Mouse (Mus musculus): ENCODE data around the gene Ino80d. TPM values are rescaled to one million over a fixed set of nuclear protein-coding genes. Genes with fewer than 3 reads are reported as not detected.

Ino80d gene
- total RNA-seq, 2 experiments from 2014 or later, result 37.4 to 40.0 TPM

DNA sequence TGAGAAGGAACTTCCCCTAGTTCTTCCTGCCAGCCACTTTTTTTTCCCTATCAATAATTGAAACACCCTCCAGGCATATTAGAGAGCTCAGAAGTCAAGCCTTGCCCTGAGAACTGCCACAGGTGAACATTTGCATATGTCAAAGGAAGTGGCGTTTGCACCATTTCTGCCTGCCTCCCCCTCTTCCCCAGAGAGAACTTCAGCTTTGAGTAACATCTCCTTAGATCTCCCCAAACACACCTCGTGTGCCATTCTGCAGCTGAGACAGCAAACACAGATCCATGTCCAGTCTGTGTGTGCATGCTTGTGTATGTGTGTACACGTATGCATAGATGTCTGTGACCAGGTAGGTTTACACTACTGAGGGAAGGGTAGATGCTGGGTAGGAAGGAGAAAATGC is 112.6 kb downstream of the Ino80d start:
- no peak for DNase-seq (ENCODE audit: low spot score in 2 of 2)

DNA sequence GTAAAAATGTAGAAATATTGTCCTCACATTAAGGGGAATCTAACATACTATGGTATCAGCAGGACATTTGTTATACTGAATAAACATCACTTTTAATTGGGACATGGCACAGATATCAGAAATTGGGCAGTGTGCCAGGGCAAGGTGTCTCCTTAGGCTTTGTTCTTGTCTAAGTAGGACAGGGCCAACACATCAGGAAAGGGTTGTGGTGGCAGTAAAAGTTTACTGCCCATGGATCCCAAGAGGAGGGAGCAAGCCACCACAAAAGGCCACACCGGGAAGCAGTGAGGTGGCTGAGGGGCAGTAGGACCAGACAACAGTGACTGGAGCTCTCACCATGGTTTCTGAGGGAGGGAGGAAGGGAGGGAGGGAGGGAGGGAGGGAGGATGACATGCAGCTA is 121.1 kb downstream of the Ino80d start:
- DNase-seq (ENCODE audit: low spot score in 2 of 2), result no peak

DNA sequence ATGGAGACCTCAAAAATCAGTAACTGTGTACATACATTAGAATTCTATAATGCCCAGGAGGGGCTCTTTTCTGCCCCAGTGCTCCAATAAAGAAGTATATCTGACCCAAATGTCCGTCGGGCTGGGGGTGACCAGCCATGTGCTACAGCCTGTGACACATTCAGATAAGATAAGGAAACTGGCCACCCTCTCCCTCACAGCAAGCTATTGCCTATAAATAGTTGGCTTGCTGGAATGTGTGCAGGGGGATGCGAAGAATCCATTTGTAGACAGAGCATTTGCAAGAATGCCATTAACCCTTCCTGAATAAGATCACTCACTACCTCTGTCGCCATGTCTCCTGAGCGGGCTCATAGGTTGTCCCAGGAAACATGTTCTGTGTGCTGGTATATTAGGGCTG is 121.8 kb downstream of the Ino80d start:
- DNase-seq (ENCODE audit: low spot score in 2 of 2), result no peak

DNA sequence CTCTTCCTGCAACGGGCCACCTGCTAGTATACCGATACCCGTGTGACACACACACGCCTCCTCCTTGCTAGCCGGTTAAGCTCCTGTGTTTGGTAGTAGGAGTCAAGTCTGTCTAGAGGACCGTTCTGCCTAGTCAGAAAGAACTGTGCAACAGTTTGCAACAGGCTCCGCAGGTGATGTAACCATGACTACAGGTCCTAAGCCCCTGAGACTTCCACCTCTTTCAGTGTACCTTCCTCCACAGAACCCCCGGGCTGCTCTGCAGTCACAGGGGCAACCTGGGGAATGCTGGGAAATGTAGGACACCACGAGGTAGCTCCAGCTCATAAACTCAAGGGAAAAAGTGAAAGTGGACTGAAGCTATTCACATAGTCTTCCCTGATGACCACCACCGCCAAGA is 123.4 kb downstream of the Ino80d start:
- no peak for DNase-seq (ENCODE audit: low spot score in 2 of 2)

DNA sequence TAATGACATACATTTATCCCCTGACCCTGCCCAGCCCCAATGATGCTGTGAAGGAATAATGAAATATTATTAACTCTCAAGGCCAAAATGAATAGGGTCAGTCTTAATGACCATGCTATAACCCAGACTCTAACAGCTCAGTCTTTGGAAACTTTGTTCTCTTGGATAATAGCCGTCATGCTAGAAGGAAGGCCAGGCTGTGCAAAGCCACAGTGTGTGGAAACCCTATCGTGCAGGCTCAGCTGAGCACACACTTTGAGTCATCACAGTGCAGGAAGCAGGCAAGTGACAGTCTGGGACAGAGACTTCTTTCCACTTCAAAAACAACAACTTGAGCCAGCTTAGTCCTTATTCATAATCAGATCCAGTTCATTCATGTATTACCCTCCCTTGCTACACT is 126.9 kb downstream of the Ino80d start:
- no peak for DNase-seq (ENCODE audit: low spot score in 2 of 2)

DNA sequence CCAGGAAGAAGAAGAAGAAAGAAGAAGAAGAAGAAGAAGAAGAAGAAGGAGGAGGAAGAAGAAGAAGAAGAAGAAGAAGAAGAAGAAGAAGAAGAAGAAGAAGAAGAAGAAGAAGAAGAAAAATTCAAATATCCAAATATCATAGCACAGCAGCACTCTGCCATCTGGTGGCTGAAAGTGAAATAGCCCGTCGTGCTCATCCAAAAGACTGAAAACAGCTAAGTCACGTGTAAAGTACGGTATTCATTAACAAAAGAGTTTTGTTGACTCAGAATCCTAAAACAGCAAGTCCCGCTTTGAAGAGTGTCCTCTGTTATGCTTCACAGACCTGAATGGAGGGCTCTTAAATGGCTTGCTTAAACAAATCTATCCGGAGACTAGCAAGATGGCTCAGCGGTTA is 128.2 kb downstream of the Ino80d start:
- DNase-seq (ENCODE audit: low spot score in 2 of 2), result no peak

DNA sequence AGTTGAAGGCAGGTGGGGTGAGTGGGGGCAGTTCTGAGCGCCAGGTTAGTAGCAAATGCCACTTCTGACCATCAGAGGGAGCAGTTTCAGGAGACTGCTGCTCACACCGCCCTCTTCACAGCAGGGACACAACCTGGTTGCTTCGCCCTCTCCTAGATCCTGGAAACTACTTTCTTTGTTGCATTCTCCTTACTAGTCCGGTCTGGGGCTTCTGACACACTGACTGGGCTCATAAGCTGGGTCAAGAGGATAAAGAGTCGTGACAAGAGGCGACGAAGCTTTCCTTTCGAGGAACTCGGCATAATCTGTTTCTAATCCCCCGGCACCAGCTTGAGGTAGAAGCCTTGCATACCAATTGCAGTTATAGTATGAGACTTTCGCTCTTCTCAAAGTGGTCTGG is 129.9 kb downstream of the Ino80d start:
- DNase-seq (ENCODE audit: low spot score in 2 of 2), result peak; percentile 14

DNA sequence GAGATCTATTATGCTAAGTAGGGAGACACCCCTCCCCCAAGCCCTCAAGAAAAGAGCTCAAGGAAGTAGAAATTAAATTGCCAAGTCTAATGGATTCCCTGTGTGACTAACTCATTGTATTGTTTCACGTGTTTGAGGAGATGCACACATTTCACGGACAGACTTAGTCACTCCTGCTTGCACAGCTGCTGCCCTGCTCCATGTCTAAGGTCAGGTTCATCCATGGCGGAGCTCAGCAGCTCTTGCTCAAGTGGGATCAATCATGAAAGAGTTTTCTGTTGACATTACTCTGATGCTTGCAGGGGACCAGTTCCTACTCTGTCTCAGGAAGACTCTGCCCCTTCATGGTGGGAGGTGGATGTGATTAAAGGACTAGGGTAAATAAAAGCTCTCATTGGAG is 137.7 kb downstream of the Ino80d start:
- no peak for DNase-seq (ENCODE audit: low spot score in 2 of 2)

DNA sequence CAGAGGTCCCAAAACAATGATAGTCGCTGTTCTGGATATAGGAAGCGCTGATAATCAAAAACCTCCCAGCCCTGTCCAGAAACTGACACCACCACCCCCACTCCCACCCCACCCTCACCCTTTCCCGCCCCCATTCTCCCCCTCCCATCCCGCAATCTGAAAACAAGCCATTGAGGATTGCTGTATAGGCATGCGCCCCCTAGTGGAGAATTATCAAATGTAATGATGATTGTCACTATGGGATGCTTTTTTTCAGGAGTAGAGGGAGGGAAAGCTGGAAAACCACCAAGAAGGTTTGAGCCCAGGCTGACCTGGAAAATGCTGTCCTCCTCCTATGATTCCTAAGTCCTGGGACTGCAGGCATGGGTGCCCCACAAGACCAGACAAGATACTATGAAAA is 147.6 kb downstream of the Ino80d start:
- no peak for DNase-seq (ENCODE audit: low spot score in 2 of 2)

DNA sequence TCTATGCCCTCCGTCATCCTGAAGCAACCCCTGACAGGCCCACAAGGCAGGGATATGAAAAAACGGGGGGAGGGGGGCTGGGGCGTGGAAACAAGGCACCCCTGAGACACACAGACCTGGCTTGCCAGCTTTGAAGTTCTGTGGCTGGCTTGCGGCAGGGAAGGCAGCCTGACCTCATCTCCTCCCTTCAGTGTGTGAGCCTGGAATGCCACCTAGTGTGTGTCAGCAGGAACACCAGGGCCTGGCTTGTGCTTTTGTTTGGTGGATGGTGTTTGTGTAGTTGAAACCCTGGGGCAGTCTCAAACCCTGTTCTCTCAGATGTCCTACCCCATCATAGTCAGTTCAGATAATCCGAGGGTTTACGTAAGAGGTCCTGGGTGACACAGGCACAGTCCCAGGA is 150.2 kb downstream of the Ino80d start:
- peak; percentile 13 to 28 for DNase-seq (ENCODE audit: low spot score in 2 of 2)

DNA sequence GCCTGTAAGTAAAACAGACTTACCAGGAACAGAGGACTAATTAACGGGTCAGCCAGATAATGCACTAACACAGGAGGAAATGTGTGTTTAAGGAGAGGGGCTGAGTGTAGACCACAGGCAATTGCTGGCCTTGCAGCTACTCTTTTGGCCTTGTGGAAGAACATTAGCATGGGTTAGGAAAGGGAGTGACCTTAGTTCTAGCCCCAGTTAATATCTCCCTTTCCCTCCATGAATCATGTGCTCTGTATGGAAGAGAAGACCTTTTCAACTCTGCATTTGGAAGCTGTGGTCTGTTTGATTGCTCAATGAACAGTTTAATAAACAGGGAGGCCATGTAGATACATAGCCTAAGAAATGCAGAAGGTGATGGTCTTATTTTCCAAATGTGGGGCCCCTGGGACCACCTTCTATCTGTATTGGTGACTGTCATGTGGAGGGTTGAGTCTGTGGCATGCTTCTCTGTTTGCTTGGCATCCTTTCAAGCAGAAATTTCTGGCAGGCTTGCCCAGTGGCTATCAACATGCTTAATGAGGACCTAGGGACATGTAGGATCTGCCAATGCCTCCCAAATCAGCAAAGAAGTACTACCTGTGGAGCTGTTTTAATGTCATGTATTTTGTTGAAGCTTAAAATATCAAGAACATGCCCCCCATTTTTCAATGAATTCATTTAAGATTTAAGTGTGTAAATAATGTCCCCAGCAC is 157.4 kb downstream of the Ino80d start:
- DNase-seq (ENCODE audit: low spot score in 2 of 2), result no peak

DNA sequence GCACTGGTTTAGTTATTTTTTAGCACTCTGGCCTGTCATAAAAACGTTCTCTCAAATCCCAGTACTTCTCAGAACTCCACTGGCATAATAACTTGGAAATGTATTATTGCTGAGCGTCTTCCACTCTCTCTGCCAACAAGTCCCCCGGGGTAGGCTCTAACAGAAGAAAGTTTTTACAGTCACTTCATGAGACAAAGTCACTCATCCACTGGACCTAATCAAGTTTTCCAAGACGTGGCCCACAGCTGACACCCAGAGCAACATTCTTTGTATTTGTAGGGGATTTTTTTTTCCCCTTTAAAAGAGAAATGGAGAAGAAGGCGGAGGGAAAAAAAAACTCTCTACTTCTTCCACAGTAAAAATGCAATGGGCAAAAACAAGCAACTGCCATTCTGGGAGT is 157.9 kb downstream of the Ino80d start:
- no peak for DNase-seq (ENCODE audit: low spot score in 2 of 2)

DNA sequence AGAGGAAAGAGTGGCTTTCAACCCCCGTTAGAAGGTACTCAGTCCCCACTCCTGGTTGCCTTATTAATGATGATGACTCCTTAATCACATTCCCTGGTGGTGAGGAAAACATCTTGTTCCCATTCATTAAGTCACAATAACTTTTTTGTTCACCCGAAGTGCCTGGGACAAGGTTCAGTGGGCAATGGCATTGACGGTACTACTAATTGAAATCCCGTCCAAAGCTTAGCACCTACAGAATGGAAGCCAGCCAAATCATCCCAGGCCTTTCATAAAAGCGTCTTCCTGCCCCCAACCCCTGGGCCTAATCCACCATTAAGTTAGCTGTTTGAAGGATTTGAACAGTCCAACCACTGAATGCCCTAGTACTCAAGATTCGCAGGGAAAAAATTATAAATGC is 159.1 kb downstream of the Ino80d start:
- DNase-seq (ENCODE audit: low spot score in 2 of 2), result no peak

DNA sequence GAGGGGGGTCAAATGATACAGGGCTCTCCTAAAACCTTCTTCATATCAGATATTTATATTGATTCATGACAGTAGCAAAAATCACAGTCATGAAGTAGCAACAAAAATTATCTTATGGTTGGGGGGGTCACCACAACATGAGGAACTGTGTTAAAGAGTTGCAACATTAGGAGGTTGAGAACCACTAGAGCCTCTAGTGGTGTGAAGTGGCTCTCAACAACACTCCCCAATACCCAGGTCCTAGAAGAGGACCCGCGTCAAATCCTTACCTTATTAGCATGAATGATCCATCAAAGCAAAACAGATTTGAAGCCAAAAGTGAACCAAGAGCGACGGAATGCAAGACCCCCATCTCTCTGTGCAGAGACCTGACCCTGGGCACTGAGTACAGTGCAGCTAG is 161.4 kb downstream of the Ino80d start:
- no peak for DNase-seq (ENCODE audit: low spot score in 2 of 2)

DNA sequence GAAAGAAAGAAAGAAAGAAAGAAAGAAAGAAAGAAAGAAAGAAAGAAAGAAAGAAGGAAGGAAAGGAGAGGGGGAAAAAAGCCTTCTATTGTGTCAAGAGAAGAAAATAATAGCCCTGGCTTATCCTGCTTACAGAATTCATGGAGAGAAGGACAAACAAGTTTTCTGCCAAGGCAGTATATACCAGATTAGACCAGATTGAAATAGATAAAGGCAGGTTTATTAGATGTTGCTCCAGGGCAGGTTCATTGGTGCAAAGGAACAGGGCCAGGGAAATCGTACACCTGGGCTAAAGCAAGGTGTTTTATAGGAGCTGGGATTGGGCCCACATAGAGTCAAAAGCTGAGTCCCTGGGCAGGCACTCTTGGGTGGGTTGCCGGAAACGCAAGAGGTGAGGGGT is 162.1 kb downstream of the Ino80d start:
- no peak for DNase-seq (ENCODE audit: low spot score in 2 of 2)

DNA sequence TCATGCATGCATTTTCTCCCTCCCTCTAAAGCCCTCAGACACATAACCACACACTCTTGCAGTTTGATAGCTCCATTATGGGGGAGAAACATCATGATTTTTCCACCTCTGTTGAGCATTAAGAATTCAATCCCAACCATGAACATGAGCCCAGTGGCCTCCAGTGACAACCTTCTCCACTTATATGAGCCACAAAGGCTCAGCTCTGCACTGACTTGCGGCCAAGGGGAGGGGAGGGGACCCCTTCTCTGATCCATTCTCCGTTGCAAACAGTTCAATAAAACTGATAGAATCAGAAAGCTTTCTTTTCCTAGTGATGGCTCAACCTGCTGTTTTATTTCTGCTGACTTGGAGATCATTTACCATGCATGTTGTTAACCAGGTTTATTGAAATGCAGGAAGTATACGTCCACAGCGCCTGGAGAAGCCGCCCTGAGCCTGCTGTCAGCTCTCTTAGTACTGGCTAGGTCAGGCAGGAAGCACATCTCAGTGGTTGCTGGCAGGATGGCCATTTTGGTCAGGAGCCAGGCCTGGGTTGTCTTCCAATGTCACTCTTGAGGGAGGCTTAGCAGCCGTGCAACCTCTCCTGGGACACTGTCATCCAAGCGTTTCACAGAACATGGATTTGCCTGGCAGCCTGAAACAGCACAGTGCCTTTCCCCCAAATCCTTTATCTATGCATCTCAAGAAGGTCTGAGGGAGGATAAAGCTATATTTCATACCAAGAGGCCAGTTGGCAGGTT is 163.2 kb downstream of the Ino80d start:
- DNase-seq (ENCODE audit: low spot score in 2 of 2), result no peak

DNA sequence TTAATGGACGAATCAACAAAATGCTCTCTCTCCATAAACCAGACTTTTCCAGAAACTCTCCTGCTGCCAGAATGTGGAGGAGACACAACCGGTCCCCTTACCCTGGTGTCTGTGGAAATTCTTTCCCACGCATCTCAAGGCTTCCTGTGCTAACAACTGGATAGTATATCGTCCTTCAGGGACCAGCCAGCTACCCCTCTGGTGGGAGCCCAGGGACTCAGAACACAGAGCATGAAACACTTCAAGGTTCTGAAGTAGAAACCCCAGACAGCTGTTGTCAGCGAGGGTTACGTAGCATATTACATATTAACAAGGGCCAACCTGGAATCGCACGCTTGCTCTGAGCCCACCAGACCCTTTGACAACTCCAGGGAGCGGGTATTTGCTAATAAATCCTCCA is 163.9 kb downstream of the Ino80d start:
- no peak for DNase-seq (ENCODE audit: low spot score in 2 of 2)

DNA sequence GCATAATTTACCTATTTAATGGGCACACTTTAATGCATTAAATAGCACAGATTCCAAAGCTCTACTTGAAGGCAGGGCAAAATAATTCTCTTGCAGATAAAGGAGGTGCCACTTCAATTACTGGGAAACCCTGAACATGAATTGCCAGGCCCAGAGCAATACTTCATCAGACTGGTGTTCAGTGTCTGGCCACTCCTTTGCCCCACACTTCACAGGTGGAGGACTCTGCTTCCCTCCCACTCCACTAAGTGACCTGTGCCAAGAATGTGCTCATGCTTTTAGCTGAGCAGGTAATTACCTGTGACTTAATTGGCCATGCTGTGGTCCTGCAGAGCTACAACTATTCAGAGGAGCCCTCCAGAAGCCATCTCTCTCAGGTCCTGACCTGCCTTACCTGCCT is 166.7 kb downstream of the Ino80d start:
- DNase-seq (ENCODE audit: low spot score in 2 of 2), result no peak

DNA sequence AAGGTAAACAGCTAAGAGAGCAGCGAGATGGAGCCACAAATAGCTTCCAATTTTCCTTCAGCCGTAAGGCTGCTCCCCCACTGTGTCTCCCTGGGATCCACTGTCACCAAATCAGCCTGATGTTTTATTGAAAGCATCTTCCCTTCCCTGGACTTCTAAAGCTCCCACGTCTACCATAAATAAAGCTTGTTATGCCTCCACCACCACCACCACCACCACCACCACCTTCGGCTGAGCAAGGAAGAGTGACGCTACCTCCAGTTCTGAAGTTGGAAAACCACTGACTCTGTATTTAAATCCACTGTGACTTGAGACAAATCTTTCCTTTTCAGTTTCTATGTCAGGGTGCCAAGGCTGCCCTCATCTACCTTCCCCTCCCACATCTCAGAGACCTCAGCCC is 167.5 kb downstream of the Ino80d start:
- DNase-seq (ENCODE audit: low spot score in 2 of 2), result no peak

DNA sequence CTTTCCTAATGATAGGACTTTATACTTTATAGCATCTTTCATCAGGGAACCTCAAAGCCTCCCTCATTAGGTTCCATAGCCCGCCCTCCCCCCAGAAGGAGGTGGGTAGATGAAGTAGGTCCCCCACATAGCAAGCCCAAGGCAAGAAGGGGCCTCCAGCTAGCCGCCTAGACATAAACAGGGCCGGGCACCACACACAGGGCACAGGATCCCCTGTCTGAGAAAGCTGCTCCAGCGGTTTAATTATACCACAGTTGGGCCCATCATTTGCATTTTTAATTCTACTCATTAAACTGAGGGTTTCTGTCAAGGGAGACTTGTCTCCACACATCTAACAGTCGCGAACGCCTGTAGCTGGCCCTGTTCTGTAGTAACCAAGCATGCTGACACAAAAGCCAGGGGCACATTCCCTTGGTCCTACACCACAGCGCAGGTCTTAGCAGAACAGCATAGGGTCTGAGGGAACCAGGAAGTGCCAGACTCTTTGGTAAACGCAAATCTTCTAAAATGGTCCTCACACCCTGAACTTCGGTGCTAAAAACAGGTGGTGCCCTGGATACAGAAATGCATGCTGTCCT is 179.6 kb downstream of the Ino80d start:
- DNase-seq (ENCODE audit: low spot score in 2 of 2), result no peak

DNA sequence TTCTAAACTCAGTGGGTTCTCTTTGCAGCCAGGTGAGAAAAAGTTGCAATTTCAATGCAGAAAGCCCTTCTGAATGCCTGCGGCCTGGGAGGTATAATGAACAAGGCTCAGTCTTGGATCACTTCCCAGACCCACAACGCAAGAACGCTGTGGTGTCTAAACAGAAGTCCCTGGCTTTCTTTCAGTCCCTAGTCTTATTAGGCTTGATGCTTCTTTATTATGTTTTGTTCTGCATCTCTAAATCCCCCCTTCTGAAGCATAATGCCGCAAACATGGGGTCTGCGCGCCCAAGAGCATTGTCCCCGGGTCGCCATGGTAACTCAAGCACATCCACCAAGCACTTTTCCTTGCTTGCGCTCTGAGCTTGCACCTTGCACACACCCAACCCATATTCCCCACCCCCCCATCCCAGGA is 180.4 kb downstream of the Ino80d start:
- DNase-seq (ENCODE audit: low spot score in 2 of 2), result no peak

DNA sequence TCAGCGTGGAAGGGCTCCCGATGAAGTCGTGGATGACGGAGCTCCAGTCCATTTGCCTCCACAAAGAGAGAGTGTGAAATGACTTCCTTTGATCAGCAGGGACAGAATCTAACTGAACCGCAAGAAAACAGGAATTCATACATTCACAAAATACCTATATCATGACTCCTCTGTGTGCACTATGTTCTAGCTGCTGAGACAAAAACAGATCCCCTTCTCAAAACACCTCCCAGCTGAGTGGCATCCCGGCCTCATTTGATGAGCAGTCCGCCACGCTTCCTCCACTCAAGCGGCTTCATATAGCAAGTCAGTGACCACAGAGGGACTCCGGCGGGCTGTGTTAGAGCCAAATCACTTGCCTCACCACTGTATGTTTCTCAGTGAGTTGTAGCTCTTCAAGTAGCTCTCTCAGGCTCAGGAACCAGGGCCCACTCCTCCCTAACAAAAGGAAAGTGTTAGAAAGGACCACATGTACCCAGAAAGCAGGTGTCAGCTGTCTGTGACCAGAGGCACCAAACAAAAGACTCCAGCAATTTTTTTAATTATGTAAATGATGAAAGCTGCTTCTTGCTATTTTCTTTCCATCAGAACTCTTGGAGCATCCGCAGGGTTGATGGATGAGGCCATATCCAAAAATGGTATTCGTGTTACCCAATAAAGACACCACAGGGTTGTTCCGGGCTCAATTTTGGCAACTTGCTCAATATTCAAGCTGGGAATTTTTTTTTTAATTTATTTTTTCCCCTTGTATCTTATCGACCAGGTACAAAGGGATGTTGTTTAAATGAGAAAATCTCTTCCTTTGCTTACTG is 181.0 kb downstream of the Ino80d start:
- DNase-seq (ENCODE audit: low spot score in 2 of 2), result no peak
